Mouse (Mus musculus) cerebellum, postnatal 36 days (tissue): ENCODE measurements at regions not wholly inside any gene's neighbourhood (a gene's known extent, or its start where the extent isn't known, plus 50 kb on each side); places are given as distances from the start of the nearest gene placed in this dataset.

Experiments
- DNase-seq, 2 experiments: peaks; one replicate each; pipeline ENCODE4 v3.0.0; 2021 to 2022; ENCODE audit warnings: mixed read lengths in 2 of 2

- DNase-seq: no peak
Observed at GRCm38 (mm10) chr2:9693351-9693750, 187.7 kb upstream of the 4930412O13Rik start.

GRCm38 (mm10) chr2:9694178-9694577, 186.9 kb upstream of the 4930412O13Rik start:
- DNase-seq: no peak

- DNase-seq: peak; percentile 12 to 20
Observed at GRCm38 (mm10) chr2:9697591-9698345, 183.3 kb upstream of the 4930412O13Rik start.

- peak in 1 of 2 experiments; percentile 13 for DNase-seq
Observed at GRCm38 (mm10) chr2:9704266-9704665, 176.8 kb upstream of the 4930412O13Rik start.

- no peak for DNase-seq
Observed at GRCm38 (mm10) chr2:9709466-9709865, 171.6 kb upstream of the 4930412O13Rik start.

- DNase-seq: no peak
Observed at GRCm38 (mm10) chr2:9717904-9718303, 163.1 kb upstream of the 4930412O13Rik start.

- no peak for DNase-seq
Observed at GRCm38 (mm10) chr2:9733243-9733642, 147.8 kb upstream of the 4930412O13Rik start.

- no peak for DNase-seq
Observed at GRCm38 (mm10) chr2:9744181-9744580, 136.9 kb upstream of the 4930412O13Rik start.

- no peak for DNase-seq
Observed at GRCm38 (mm10) chr2:9749829-9750788, 130.9 kb upstream of the 4930412O13Rik start.

- DNase-seq: no peak
Observed at GRCm38 (mm10) chr2:9753691-9754090, 127.4 kb upstream of the 4930412O13Rik start.

GRCm38 (mm10) chr2:9754153-9754552, 126.9 kb upstream of the 4930412O13Rik start:
- DNase-seq: no peak

- DNase-seq: no peak
Observed at GRCm38 (mm10) chr2:9757770-9758420, 123.2 kb upstream of the 4930412O13Rik start.

GRCm38 (mm10) chr2:9758983-9759382, 122.1 kb upstream of the 4930412O13Rik start:
- no peak for DNase-seq

GRCm38 (mm10) chr2:9759389-9760104, 121.5 kb upstream of the 4930412O13Rik start:
- DNase-seq: no peak

GRCm38 (mm10) chr2:9780159-9780558, 100.9 kb upstream of the 4930412O13Rik start:
- no peak for DNase-seq

GRCm38 (mm10) chr2:9782698-9783097, 98.4 kb upstream of the 4930412O13Rik start:
- DNase-seq: no peak

- no peak for DNase-seq
Observed at GRCm38 (mm10) chr2:9791970-9792369, 89.1 kb upstream of the 4930412O13Rik start.

- DNase-seq: no peak
Observed at GRCm38 (mm10) chr2:9792381-9792780, 88.7 kb upstream of the 4930412O13Rik start.

- no peak for DNase-seq
Observed at GRCm38 (mm10) chr2:9795401-9795800, 85.7 kb upstream of the 4930412O13Rik start.

- DNase-seq: no peak
Observed at GRCm38 (mm10) chr2:9801484-9801883, 79.6 kb upstream of the 4930412O13Rik start.

GRCm38 (mm10) chr2:9804306-9804705, 76.7 kb upstream of the 4930412O13Rik start:
- no peak for DNase-seq

GRCm38 (mm10) chr2:9805590-9805989, 75.5 kb upstream of the 4930412O13Rik start:
- DNase-seq: no peak
